Mouse (Mus musculus): Measurements from ENCODE around the gene Olfr843.

Olfr843 gene

DNA sequence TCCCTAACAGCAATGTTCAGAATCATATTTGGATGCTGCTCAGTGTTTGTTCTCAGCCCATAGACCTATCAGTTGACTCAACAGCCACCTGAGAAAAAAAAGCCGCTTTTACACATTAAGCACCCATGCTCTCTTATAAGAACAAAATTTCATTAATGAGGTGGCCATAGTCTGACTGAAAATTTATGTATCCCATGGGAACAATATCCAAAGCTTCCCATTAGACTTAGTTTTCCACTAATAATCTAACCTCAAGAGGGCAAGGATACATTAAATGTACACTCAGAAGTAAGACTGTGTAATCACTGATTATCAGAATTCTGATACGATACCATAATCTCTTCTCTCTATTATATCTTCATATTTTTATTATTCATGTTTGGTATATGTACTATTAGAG is at the start of gene Olfr843:
Gene Olfr843 (minus strand): TSS at position 101 of the 400 bp plus-strand sequence.
- DNase-seq (ENCODE audit: inconsistent age in 2 of 2, low spot score in 1 of 2) = no peak

Measured in adrenal gland, adult (tissue).